Mouse (Mus musculus): ENCODE measurements around the gene Opalin. TPM values are rescaled to one million over a fixed set of nuclear protein-coding genes. Genes with fewer than 3 reads are reported as not detected.
A peak's percentile ranks its signal among the peaks of the same experiment; 100 is the strongest.

The Opalin gene
- polyA plus RNA-seq, 1 experiment from 2014 or later, result 0.08 TPM

GRCm38 (mm10) chr19:41112609-41113008 lies 35.7 kb upstream of the Opalin start:
- Histone ChIP-seq H3K4me1 (ENCODE audit: insufficient read depth, low read depth, low read length) (no peaks in the 10 kb centered on the region), H3K9ac (replicated peaks; ENCODE audit: low read depth) (no peak overlapping the region), H3K36me3 (ENCODE audit: insufficient read depth, low read length) (no peaks in the 10 kb centered on the region), H3K27me3 (replicated peaks; ENCODE audit: insufficient read depth, low read length) (no peaks in the 10 kb centered on the region), H3K27ac (ENCODE audit: low read length) (no peak overlapping the region), H3K4me2 (replicated peaks; ENCODE audit: low read depth, low read length) (no peak overlapping the region), H3K4me3 (ENCODE audit: low read depth, low read length) (no peak overlapping the region), H3K9me3 (ENCODE audit: low read length) (no peaks in the 10 kb centered on the region)
- TF ChIP-seq CTCF (IDR thresholded peaks at IDR 0.05) (no peak), EP300 (IDR thresholded peaks at IDR 0.05) (no peak)
- ATAC-seq (no peak), DNase-seq (ENCODE audit: low spot score) (no peak)
- 13% methylated on average over 6 of the region's 6 CpGs for WGBS

GRCm38 (mm10) chr19:41109991-41110390 lies 33.1 kb upstream of the Opalin start:
- Histone ChIP-seq H3K27ac (ENCODE audit: low read length) (no peak overlapping the region), H3K9me3 (ENCODE audit: low read length) (no peaks in the 10 kb centered on the region), H3K27me3 (replicated peaks; ENCODE audit: insufficient read depth, low read length) (no peaks in the 10 kb centered on the region), H3K36me3 (ENCODE audit: insufficient read depth, low read length) (no peaks in the 10 kb centered on the region), H3K9ac (replicated peaks; ENCODE audit: low read depth) (no peak overlapping the region), H3K4me3 (ENCODE audit: low read depth, low read length) (no peak overlapping the region), H3K4me1 (ENCODE audit: insufficient read depth, low read depth, low read length) (no peaks in the 10 kb centered on the region), H3K4me2 (replicated peaks; ENCODE audit: low read depth, low read length) (no peak overlapping the region)
- DNase-seq (ENCODE audit: low spot score) (no peak), ATAC-seq (no peak)
- 48% methylated on average over 5 of the region's 5 CpGs for WGBS
- TF ChIP-seq CTCF (IDR thresholded peaks at IDR 0.05) (no peak), EP300 (IDR thresholded peaks at IDR 0.05) (no peak)

- Histone ChIP-seq H3K27me3 (replicated peaks; ENCODE audit: insufficient read depth, low read length) (no peaks in the 10 kb centered on the region), H3K9ac (replicated peaks; ENCODE audit: low read depth) (no peak overlapping the region), H3K4me1 (ENCODE audit: insufficient read depth, low read depth, low read length) (no peaks in the 10 kb centered on the region), H3K4me3 (ENCODE audit: low read depth, low read length) (no peak overlapping the region), H3K9me3 (ENCODE audit: low read length) (no peaks in the 10 kb centered on the region), H3K36me3 (ENCODE audit: insufficient read depth, low read length) (no peaks in the 10 kb centered on the region), H3K4me2 (replicated peaks; ENCODE audit: low read depth, low read length) (no peak overlapping the region), H3K27ac (ENCODE audit: low read length) (no peak overlapping the region)
- 49% methylated on average over 8 of the region's 8 CpGs for WGBS
- DNase-seq (ENCODE audit: low spot score), result peak; percentile 27
- TF ChIP-seq CTCF (IDR thresholded peaks at IDR 0.05) (no peak), EP300 (IDR thresholded peaks at IDR 0.05) (no peak)
- peak; percentile 28 for ATAC-seq
Measured at GRCm38 (mm10) chr19:41109496-41109895, 32.6 kb upstream of the Opalin start.

DNA sequence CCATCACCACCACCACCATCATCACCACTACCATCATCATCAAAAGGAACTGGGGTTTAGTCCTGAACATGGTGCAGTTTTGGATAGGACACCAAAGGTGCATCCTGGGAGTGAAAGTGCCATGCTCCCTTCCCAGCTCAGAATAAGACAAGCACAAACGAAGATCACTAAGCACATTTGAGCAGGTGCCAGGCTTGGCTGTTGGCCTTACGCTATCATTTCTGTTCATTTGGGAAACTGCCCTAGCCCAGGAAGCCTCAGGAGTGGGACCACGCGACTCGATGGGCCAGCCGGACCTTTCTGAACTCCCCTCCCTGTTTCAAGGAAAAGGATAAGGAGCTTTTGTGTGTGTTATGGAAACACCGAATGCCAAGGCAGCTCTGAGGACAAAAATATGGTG lies 31.8 kb upstream of the Opalin start:
- Histone ChIP-seq H3K27ac (ENCODE audit: low read length) (no peak overlapping the region), H3K36me3 (ENCODE audit: insufficient read depth, low read length) (no peaks in the 10 kb centered on the region), H3K4me1 (ENCODE audit: insufficient read depth, low read depth, low read length) (no peaks in the 10 kb centered on the region), H3K9me3 (ENCODE audit: low read length) (no peaks in the 10 kb centered on the region), H3K27me3 (replicated peaks; ENCODE audit: insufficient read depth, low read length) (no peaks in the 10 kb centered on the region), H3K9ac (replicated peaks; ENCODE audit: low read depth) (no peak overlapping the region), H3K4me2 (replicated peaks; ENCODE audit: low read depth, low read length) (no peak overlapping the region), H3K4me3 (ENCODE audit: low read depth, low read length) (no peak overlapping the region)
- WGBS, result 85% methylated on average over 7 of the region's 7 CpGs
- ATAC-seq (no peak), DNase-seq (ENCODE audit: low spot score) (no peak)
- TF ChIP-seq CTCF (IDR thresholded peaks at IDR 0.05) (no peak), EP300 (IDR thresholded peaks at IDR 0.05) (no peak)

DNA sequence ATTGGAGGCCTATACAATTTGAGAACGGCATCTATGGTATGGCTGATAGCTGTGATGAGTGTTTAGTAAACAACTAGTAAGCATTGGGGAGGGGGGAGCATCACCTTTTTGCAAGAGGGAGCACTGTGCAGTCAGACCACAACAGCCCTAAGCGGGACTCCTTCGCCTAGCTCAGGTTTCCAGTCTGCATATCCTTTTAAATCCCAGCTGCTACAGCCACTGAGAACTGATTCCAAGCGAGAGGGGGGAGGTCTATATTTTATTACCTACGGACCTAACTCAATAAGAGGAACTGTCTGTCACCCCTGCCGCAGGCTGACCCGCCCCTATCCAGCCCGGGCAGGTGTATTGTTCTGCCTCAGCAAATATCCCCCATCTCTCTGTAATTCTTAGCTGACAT lies 30.6 kb upstream of the Opalin start:
- no peak for DNase-seq (ENCODE audit: low spot score)
- Histone ChIP-seq H3K4me3 (ENCODE audit: low read depth, low read length) (no peak overlapping the region), H3K27ac (ENCODE audit: low read length) (no peak overlapping the region), H3K9ac (replicated peaks; ENCODE audit: low read depth) (no peak overlapping the region), H3K4me2 (replicated peaks; ENCODE audit: low read depth, low read length) (no peak overlapping the region), H3K36me3 (ENCODE audit: insufficient read depth, low read length) (no peaks in the 10 kb centered on the region), H3K4me1 (ENCODE audit: insufficient read depth, low read depth, low read length) (no peaks in the 10 kb centered on the region), H3K27me3 (replicated peaks; ENCODE audit: insufficient read depth, low read length) (no peaks in the 10 kb centered on the region), H3K9me3 (ENCODE audit: low read length) (no peaks in the 10 kb centered on the region)
- no peak for TF ChIP-seq EP300 (IDR thresholded peaks at IDR 0.05)
- no peak for TF ChIP-seq CTCF (IDR thresholded peaks at IDR 0.05)
- no peak for ATAC-seq
- 63% methylated on average over 8 of the region's 8 CpGs for WGBS

DNA sequence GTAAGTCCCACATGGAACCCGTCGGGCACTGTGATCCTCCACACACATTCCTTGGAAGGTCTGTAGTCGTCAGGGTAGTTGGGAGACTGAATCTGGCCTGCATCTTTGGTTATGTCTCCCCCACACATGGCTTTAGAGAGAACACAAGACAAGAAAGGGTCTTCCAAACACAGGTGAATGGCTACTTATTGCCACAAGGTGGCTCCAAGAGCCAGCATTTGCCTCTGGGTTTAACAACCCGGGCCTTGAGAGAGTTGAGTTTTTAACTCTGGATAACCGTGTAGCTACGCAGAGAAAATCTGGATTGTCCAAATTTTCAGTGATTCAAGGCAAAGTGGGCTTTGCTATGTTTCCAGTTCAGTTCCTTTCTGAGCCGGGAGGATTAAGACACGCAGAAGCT lies 28.0 kb upstream of the Opalin start:
- Histone ChIP-seq H3K9ac (replicated peaks; ENCODE audit: low read depth) (no peak overlapping the region), H3K27me3 (replicated peaks; ENCODE audit: insufficient read depth, low read length) (no peaks in the 10 kb centered on the region), H3K9me3 (ENCODE audit: low read length) (no peaks in the 10 kb centered on the region), H3K4me3 (ENCODE audit: low read depth, low read length) (no peak overlapping the region), H3K4me1 (ENCODE audit: insufficient read depth, low read depth, low read length) (no peaks in the 10 kb centered on the region), H3K4me2 (replicated peaks; ENCODE audit: low read depth, low read length) (no peak overlapping the region), H3K27ac (ENCODE audit: low read length) (no peak overlapping the region), H3K36me3 (ENCODE audit: insufficient read depth, low read length) (no peaks in the 10 kb centered on the region)
- WGBS, result 47% methylated on average over 8 of the region's 8 CpGs
- TF ChIP-seq CTCF (IDR thresholded peaks at IDR 0.05) (peak; percentile 65), EP300 (IDR thresholded peaks at IDR 0.05) (no peak)
- ATAC-seq (no peak), DNase-seq (ENCODE audit: low spot score) (peak; percentile 40)

- ATAC-seq (no peak), DNase-seq (ENCODE audit: low spot score) (no peak)
Measured at GRCm38 (mm10) chr19:41101390-41101789, 24.5 kb upstream of the Opalin start.

More at GRCm38 (mm10) chr19:41101390-41101789, 24.5 kb upstream of the Opalin start:
- Histone ChIP-seq H3K4me3 (ENCODE audit: low read depth, low read length) (no peak overlapping the region), H3K36me3 (ENCODE audit: insufficient read depth, low read length) (no peaks in the 10 kb centered on the region), H3K9me3 (ENCODE audit: low read length) (no peaks in the 10 kb centered on the region), H3K4me2 (replicated peaks; ENCODE audit: low read depth, low read length) (no peak overlapping the region), H3K27ac (ENCODE audit: low read length) (no peak overlapping the region), H3K9ac (replicated peaks; ENCODE audit: low read depth) (no peak overlapping the region), H3K27me3 (replicated peaks; ENCODE audit: insufficient read depth, low read length) (no peaks in the 10 kb centered on the region), H3K4me1 (ENCODE audit: insufficient read depth, low read depth, low read length) (no peaks in the 10 kb centered on the region)
- TF ChIP-seq CTCF (IDR thresholded peaks at IDR 0.05), result no peak
- no peak for TF ChIP-seq EP300 (IDR thresholded peaks at IDR 0.05)
- WGBS, result 76% methylated on average over 8 of the region's 8 CpGs

All from lung, postnatal 0 days (tissue).